ENCODE assay signal across 10 mouse cellular contexts in the genomic region with DNA sequence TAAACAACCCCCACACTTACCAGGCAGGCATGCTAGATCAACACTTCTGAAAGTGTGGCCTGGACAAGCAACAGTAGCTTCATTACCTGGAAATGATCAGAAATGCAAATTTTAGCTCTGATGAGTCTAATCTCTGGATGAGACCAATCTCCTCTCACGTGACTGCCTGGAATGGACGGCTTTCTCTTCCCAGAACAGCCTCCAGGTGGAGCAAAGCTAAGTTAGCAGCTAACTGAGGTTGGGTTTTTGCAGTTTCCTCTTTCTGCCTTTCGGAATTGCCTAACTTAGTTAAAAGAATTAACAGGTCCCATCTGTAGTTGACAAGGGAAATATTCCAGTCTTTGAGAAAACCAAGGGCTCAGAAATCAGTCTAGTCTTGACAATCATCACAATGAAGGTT. TPM values are rescaled to one million over a fixed set of nuclear protein-coding genes. Genes with fewer than 3 reads are reported as not detected.
DNase-seq lines count a peak whose midpoint lies in the region; ATAC-seq and TF ChIP-seq lines count a peak whose summit lies in the region.
"Had no signal": no experiment of that assay in that cellular context is flagged by ENCODE, and none has a peak within 500 bp of the region (broad histone marks: within the 10 kb centered on the region; RNA-seq: fewer than 3 reads in every experiment).

No protein-coding gene starts in this region.

- no peak overlapping the region for H3K27ac ChIP-seq in embryonic facial prominence, embryonic 14.5 days (replicated peaks; ENCODE audit: low read depth, low read length)
- no peak overlapping the region for H3K27ac ChIP-seq in embryonic facial prominence, embryonic 10.5 days (replicated peaks)
- H3K27ac ChIP-seq in liver, embryonic 14.5 days, result no peak overlapping the region
- H3K27ac ChIP-seq in liver, embryonic 11.5 days (ENCODE audit: low read depth, low read length), result no peak overlapping the region
- H3K27ac ChIP-seq: heart, embryonic 13.5 days; liver, embryonic 13.5 days had no signal

- no peak overlapping the region for H3K9ac ChIP-seq in embryonic facial prominence, embryonic 14.5 days (ENCODE audit: low read depth, low read length)
- H3K9ac ChIP-seq in liver, embryonic 14.5 days (replicated peaks), result no peak overlapping the region
- H3K9ac ChIP-seq in liver, embryonic 11.5 days (ENCODE audit: low read depth, low read length), result no peak overlapping the region
- H3K9ac ChIP-seq: heart, embryonic 13.5 days; liver, embryonic 13.5 days had no signal

- H3K27me3 ChIP-seq in embryonic facial prominence, embryonic 14.5 days (replicated peaks; ENCODE audit: control insufficient read depth, insufficient read depth, low read length), result no peaks in the 10 kb centered on the region
- no peaks in the 10 kb centered on the region for H3K27me3 ChIP-seq in embryonic facial prominence, embryonic 10.5 days (replicated peaks; ENCODE audit: low read depth, poor library complexity, severe bottlenecking)
- no peaks in the 10 kb centered on the region for H3K27me3 ChIP-seq in liver, embryonic 14.5 days (ENCODE audit: control insufficient read depth, insufficient read depth, low read length)
- H3K27me3 ChIP-seq in liver, embryonic 11.5 days (replicated peaks; ENCODE audit: control insufficient read depth, insufficient read depth, low read length), result no peaks in the 10 kb centered on the region
- H3K27me3 ChIP-seq: liver, embryonic 13.5 days had no signal

- no peak for ATAC-seq in embryonic facial prominence, embryonic 14.5 days (ENCODE audit: low read depth)
- no peak for ATAC-seq in liver, embryonic 14.5 days (ENCODE audit: insufficient read depth)
- ATAC-seq in liver, embryonic 11.5 days (replicated peaks; ENCODE audit: low FRiP score), result no peak
- ATAC-seq in megakaryocyte progenitor cell, adult 5-6 weeks (replicated peaks; ENCODE audit: poor library complexity), result peak; percentile 83

- no peak overlapping the region for H3K4me3 ChIP-seq in embryonic facial prominence, embryonic 14.5 days (ENCODE audit: low read depth, low read length)
- H3K4me3 ChIP-seq in embryonic facial prominence, embryonic 10.5 days, result no peak overlapping the region
- H3K4me3 ChIP-seq in liver, embryonic 14.5 days (ENCODE audit: insufficient read depth in 1 of 2, low read depth in 2 of 2, low read length in 2 of 2), result no peak overlapping the region
- no peak overlapping the region for H3K4me3 ChIP-seq in liver, embryonic 11.5 days (ENCODE audit: low read depth, low read length)
- H3K4me3 ChIP-seq: heart, embryonic 13.5 days; liver, embryonic 13.5 days had no signal

- peak; percentile 14 for DNase-seq in embryonic facial prominence, embryonic 14.5 days (ENCODE audit: low spot score)
- no peak for DNase-seq in embryonic facial prominence, embryonic 10.5 days (ENCODE audit: low spot score)
- DNase-seq in liver, embryonic 14.5 days (ENCODE audit: low read depth in 3 of 3, low spot score in 3 of 3), result no peak
- DNase-seq in liver, embryonic 11.5 days (ENCODE audit: low spot score), result no peak
- DNase-seq in R1 (ENCODE audit: low read depth, low spot score), result peak; percentile 55
- no peak for DNase-seq in spleen, adult 18-20 months
- no peak for DNase-seq in cerebellum, adult 11 months
- DNase-seq: liver, embryonic 13.5 days had no signal

- H3K9me3 ChIP-seq in embryonic facial prominence, embryonic 14.5 days (ENCODE audit: control insufficient read depth, low read length), result no peaks in the 10 kb centered on the region
- H3K9me3 ChIP-seq in embryonic facial prominence, embryonic 10.5 days, result no peaks in the 10 kb centered on the region
- no peaks in the 10 kb centered on the region for H3K9me3 ChIP-seq in liver, embryonic 14.5 days (ENCODE audit: control insufficient read depth, low read length)
- H3K9me3 ChIP-seq in liver, embryonic 11.5 days (ENCODE audit: control insufficient read depth, low read length), result no peaks in the 10 kb centered on the region
- H3K9me3 ChIP-seq: heart, embryonic 13.5 days; liver, embryonic 13.5 days had no signal

- TF ChIP-seq CTCF in liver, embryonic 14.5 days (IDR thresholded peaks at IDR 0.05; ENCODE audit: low read depth), result peak; percentile 31; the same call in 1 of the 2 replicates

- no peaks in the 10 kb centered on the region for H3K4me1 ChIP-seq in embryonic facial prominence, embryonic 14.5 days (ENCODE audit: control insufficient read depth, insufficient read depth, low read length)
- H3K4me1 ChIP-seq in embryonic facial prominence, embryonic 10.5 days, result no peaks in the 10 kb centered on the region
- H3K4me1 ChIP-seq in liver, embryonic 14.5 days (replicated peaks; ENCODE audit: control insufficient read depth in 2 of 2, insufficient read depth in 2 of 2, low read length in 1 of 2), result no peaks in the 10 kb centered on the region
- H3K4me1 ChIP-seq in liver, embryonic 11.5 days (replicated peaks; ENCODE audit: control insufficient read depth, insufficient read depth, low read length), result no peaks in the 10 kb centered on the region
- H3K4me1 ChIP-seq: heart, embryonic 13.5 days; liver, embryonic 13.5 days had no signal

- no peak overlapping the region for H3K4me2 ChIP-seq in embryonic facial prominence, embryonic 14.5 days (ENCODE audit: low read depth, low read length)
- H3K4me2 ChIP-seq in liver, embryonic 14.5 days (ENCODE audit: low read depth), result no peak overlapping the region
- H3K4me2 ChIP-seq in liver, embryonic 11.5 days, result no peak overlapping the region
- H3K4me2 ChIP-seq: heart, embryonic 13.5 days; liver, embryonic 13.5 days had no signal

- WGBS in embryonic facial prominence, embryonic 14.5 days, result 30% methylated on average over 3 of the region's 3 CpGs
- 37% methylated on average over 3 of the region's 3 CpGs for WGBS in embryonic facial prominence, embryonic 10.5 days
- WGBS in liver, embryonic 14.5 days (ENCODE audit: insufficient replicate concordance), result 12% methylated on average over 3 of the region's 3 CpGs
- WGBS in liver, embryonic 11.5 days, result 29% methylated on average over 3 of the region's 3 CpGs

- TF ChIP-seq EP300 in liver, embryonic 14.5 days (IDR thresholded peaks at IDR 0.05; ENCODE audit: low read depth), result no peak

- H3K36me3 ChIP-seq in embryonic facial prominence, embryonic 14.5 days (ENCODE audit: control insufficient read depth, insufficient read depth, low read length), result no peaks in the 10 kb centered on the region
- H3K36me3 ChIP-seq in embryonic facial prominence, embryonic 10.5 days (replicated peaks), result no peaks in the 10 kb centered on the region
- no peaks in the 10 kb centered on the region for H3K36me3 ChIP-seq in liver, embryonic 14.5 days (replicated peaks; ENCODE audit: control insufficient read depth, insufficient read depth, low read depth)
- no peaks in the 10 kb centered on the region for H3K36me3 ChIP-seq in liver, embryonic 11.5 days (ENCODE audit: control insufficient read depth, insufficient read depth, low read length)
- H3K36me3 ChIP-seq: heart, embryonic 13.5 days; liver, embryonic 13.5 days had no signal

RNA-seq across cellular contexts. Expression of a gene that starts 8.1 kb away (rescaled TPM):
- 0.81 and 1.2 TPM in 2 replicates for polyA plus RNA-seq in embryonic facial prominence, embryonic 14.5 days (2014; fragmentation: Nextera tagmentation; extraction: Ambion mirVana)
- polyA plus RNA-seq in embryonic facial prominence, embryonic 10.5 days (2016; fragmentation: Nextera tagmentation; extraction: Ambion mirVana), result 0.04 and 0.08 TPM in 2 replicates
- 0.17 and 0.27 TPM in 2 replicates for polyA plus RNA-seq in liver, embryonic 14.5 days (2012; rRNA removed)
- 0.38 and 0.47 TPM in 2 replicates for polyA plus RNA-seq in liver, embryonic 14.5 days (2014; fragmentation: Nextera tagmentation; extraction: Ambion mirVana)
- polyA plus RNA-seq in liver, embryonic 11.5 days (2014; fragmentation: Nextera tagmentation; extraction: Ambion mirVana), result 0.04 and 0.43 TPM in 2 replicates
- total RNA-seq in megakaryocyte progenitor cell, adult 5-6 weeks (2015), result 4.6 and 6.1 TPM in 2 replicates
- total RNA-seq in megakaryocyte progenitor cell, adult 5-6 weeks (2017), result 2.1 and 3.5 TPM in 2 replicates

Comparison
In these comparisons a context has a peak if more than half of its experiments do, and no peak if none do; other contexts are left out.
1. DNase-seq: peak in embryonic facial prominence, embryonic 14.5 days (single experiment) and R1 (single experiment); none in embryonic facial prominence, embryonic 10.5 days (single experiment), liver, embryonic 14.5 days (0 of 3), liver, embryonic 11.5 days (single experiment), spleen, adult 18-20 months (0 of 2) and cerebellum, adult 11 months (single experiment).